Mouse (Mus musculus) small intestine, adult 2 months (tissue): ENCODE results near the gene Sept9.

ENCODE experiments used
- CTCF ChIP-seq: fragments of 200-500 bp; IDR thresholded peaks from 2 replicates; pipeline ENCODE4 v1.5.1; 2012; ENCODE audit warnings: low read depth, mild to moderate bottlenecking, control low read depth, inconsistent platforms, low read length, moderate library complexity, mixed read lengths; ENCODE audit not compliant: insufficient replicate concordance, insufficient read length; ENCODE audit errors: extremely low read depth
- POLR2A ChIP-seq: fragments of 200-500 bp; IDR thresholded peaks from 2 replicates; pipeline ENCODE4 v1.6.1; 2012; ENCODE audit warnings: low read depth, mild to moderate bottlenecking, control low read depth, inconsistent platforms, low read length, moderate library complexity

- no peak for TF ChIP-seq CTCF
- no peak for TF ChIP-seq POLR2A
Measured at GRCm38 (mm10) chr11:117232032-117232431, 32.6 kb downstream of the Sept9 start.
